Mouse (Mus musculus): Measurements from ENCODE around the gene Zfp219.

DNA sequence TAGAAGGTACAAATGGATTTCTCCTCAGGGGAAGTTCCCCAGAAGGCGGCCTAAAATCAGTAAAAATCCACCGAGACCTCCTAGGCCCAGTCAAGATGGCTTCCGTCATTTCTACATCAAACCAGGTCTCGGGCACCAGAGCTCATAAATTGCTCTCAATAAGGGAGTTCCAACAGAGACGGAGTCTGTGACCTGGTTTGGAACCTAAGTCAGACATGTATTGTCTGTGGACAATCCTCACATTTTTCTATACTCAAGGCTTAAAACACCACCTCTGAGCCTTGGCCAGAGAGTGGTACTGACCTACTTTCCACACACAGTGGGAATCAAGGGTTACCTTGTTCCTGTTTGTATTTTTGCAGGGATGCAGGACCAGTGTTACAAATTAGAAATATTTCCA, 8.0 kb downstream of the Zfp219 start:
- TF ChIP-seq CTCF (IDR thresholded peaks at IDR 0.05; ENCODE audit: control insufficient read depth, insufficient read depth, insufficient read length) (no peak), FOSL1 (IDR thresholded peaks at IDR 0.05; ENCODE audit: insufficient read depth, low read length, poor library complexity, severe bottlenecking) (no peak), USF1 (IDR thresholded peaks at IDR 0.05; ENCODE audit: low read depth) (no peak), MAX (IDR thresholded peaks at IDR 0.05) (no peak), MYOG (IDR thresholded peaks at IDR 0.05; ENCODE audit: control insufficient read depth, extremely low read depth, insufficient read length) (no peak), MYOD1 (IDR thresholded peaks at IDR 0.05; ENCODE audit: control insufficient read depth, insufficient read length, low read depth) (no peak)
